Mouse (Mus musculus): ENCODE data around the gene Arhgap9.
"Not testable (repeated sequence)": the region's sequence is repeated elsewhere in the genome, so short reads cannot be mapped to it uniquely, and the experiment has no call there.

The Arhgap9 gene

DNA sequence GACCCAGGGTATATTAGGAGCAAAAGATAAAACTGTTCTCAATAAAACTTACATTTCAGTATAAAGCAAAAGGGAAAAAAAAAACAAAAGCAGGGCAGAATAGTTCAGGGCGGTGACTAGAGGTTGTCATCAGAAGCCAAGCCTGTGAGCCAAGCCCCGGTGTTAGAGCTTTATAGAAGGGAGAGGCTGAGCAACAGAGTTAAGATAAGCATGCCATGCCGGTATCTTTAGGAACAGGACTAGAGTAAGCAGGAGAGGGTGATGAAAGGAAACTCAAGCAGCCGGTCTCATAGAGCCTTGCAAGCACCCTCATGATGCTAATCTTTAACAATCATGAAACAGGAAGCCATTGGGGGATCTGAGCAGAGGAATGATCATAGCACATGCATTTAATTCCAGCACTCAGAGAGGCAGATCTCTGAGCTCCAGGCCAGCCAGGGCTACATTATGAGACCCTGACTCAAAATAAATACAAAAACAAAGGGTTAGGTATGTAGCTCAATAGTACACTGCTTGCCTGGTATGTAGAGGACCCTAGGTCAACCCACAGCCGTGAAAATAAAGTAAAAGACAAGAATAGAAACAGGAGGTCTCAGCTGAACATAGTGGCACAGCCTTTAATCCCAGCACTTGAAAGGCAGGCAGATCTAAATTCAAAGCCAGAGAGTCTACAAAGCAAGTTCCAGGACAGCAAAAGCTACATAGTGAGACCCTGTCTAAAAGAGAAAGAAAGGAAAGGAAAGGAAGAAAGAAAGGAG, 29.7 kb upstream of the Arhgap9 start:
- no peak for DNase-seq (ENCODE audit: extremely low spot score)

- DNase-seq (ENCODE audit: extremely low spot score), result no peak
Measured at GRCm38 (mm10) chr10:127292987-127293538, 28.7 kb upstream of the Arhgap9 start.

- DNase-seq (ENCODE audit: extremely low spot score), result no peak
Measured at GRCm38 (mm10) chr10:127293590-127294113, 28.1 kb upstream of the Arhgap9 start.

DNA sequence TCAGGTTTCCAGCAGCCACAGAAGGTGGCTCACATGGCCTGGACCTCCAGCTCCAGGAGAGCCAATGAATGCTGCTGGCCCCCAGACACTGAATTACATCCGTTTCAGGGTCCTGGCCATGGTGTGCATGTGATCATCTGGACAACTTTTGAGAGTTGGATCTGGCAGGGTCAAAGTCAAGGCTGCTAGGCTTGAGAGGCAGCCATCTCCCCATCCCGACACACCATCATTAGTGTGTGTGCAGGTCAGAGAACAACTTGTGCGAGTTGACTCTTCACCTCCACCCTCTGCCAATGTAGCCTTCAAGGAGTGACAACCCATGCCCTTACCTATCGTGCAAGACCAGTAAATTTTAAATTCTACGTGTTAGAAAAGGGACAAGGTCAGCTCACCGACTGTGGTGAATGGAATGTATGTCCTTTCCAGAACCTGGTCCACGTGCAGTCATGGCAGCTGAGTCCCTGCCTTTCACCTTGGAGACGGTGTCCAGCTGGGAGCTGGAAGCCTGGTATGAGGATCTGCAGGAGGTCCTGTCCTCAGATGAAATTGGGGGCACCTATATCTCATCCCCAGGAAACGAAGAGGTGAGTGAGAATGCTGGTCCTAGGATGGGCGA, 26.8 kb upstream of the Arhgap9 start:
- no peak for DNase-seq (ENCODE audit: extremely low spot score)

- no peak for DNase-seq (ENCODE audit: extremely low spot score)
Measured at GRCm38 (mm10) chr10:127295986-127296794, 25.6 kb upstream of the Arhgap9 start.

- DNase-seq (ENCODE audit: extremely low spot score), result no peak
Measured at GRCm38 (mm10) chr10:127297015-127297871, 24.5 kb upstream of the Arhgap9 start.

- no peak for DNase-seq (ENCODE audit: extremely low spot score)
Measured at GRCm38 (mm10) chr10:127300361-127300760, 21.4 kb upstream of the Arhgap9 start.

GRCm38 (mm10) chr10:127303136-127303535, 18.6 kb upstream of the Arhgap9 start:
- no peak for DNase-seq (ENCODE audit: extremely low spot score)

DNA sequence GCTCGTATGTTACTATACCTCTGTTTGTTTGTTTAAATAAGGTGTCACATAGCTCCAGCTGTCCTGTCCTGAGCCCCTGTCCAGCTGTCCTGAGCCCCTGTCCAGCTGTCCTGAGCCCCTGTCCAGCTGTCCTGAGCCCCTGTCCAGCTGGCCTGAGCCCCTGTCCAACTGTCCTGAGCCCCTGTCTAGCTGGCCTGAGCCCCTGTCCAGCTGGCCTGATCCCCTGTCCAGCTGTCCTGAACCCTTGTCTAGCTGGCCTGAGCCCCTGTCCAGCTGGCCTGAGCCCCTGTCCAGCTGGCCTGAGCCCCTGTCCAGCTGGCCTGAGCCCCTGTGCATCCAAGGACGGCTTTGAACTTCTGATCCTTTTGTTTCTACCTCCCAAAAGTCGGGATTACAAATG, 12.6 kb upstream of the Arhgap9 start:
- DNase-seq (ENCODE audit: extremely low spot score), result not testable (repeated sequence)

DNA sequence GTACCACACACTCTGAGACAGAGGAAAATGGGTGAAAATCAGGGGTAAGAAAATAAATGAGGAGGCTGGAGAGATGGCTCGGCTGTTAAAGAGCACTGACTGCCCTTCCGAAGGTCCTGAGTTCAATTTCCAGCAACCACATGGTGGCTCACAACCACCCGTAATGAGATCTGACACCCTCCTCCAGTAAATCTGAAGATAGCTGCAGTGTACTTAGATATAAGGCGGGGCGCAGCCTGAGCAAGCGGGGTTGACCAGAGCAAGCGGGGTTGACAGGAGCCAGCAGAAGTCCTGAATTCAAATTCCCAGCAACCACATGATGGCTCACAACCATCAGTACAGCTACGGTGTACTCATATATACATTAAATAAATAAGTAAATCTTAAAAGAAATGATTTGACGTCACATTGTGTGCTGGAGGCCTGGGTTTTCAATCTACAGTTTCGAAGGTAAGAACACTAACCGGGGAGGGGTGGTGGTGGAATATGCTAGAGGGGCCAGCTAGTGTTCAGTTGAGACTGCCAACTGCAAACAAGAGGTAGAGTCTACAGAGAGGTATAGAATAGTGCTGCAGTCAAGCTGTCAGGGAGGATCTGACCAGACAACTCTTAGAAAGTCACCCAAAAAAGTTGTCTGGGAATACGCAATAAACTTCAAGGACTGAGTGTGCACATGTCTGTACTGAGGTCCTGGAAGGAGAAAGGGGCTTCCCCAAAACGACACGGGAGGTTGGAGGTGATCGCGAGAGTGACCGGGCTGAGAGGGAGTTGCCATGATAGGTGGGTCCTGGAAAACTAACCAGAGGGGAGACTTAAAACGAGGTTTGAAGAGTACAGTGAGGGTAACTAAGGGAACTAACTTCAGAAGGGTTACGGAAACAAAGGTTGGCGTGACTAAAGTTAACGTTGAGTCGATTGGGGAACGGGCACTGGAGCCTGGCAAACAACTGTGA, 11.0 kb upstream of the Arhgap9 start:
- peak; percentile 66 for DNase-seq (ENCODE audit: extremely low spot score)

GRCm38 (mm10) chr10:127311476-127312355, 10.0 kb upstream of the Arhgap9 start, which contains the start of gene Mars:
Gene Mars (minus strand): TSS chr10:127311786.
- peak; percentile 94 for DNase-seq (ENCODE audit: extremely low spot score)

GRCm38 (mm10) chr10:127312356-127312676, 9.4 kb upstream of the Arhgap9 start:
- DNase-seq (ENCODE audit: extremely low spot score), result peak; percentile 89

DNA sequence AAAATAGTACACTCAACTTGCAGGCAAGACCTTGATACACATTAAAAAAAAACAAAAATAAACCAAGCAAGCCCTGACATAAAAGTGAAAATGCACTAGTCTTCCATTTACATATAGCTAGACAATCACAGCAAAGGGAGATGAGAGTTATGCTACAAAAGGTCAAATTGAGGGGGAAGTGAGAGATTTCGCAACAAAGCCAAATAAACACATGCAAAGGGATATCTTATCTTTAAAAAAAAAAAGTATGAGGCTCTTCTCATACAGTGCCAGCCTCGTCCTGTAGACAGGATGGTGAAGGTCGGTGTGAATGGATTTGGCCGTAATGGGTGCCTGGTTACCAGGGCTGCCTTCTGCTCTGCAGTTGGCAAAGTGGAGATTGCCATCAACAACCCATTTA, 8.9 kb upstream of the Arhgap9 start:
- no peak for DNase-seq (ENCODE audit: extremely low spot score)

DNA sequence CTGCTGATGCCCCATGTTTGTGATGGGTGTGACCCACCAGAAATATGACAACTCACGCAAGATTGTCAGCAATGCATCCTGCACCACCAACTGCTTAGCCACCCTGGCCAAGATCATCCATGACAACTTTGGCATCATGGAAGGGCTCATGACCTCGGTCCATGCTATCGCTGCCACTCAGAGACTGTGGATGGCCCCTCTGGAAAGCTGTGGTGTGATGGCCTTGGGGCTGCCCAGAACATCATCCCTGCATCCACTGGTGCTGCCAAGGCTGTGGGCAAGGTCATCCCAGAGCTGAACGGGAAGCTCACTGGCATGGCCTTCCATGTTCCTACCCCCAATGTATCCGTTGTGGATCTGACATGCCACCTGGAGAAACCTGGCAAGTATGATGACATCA, 8.2 kb upstream of the Arhgap9 start:
- not testable (repeated sequence) for DNase-seq (ENCODE audit: extremely low spot score)

GRCm38 (mm10) chr10:127314950-127315349, 6.8 kb upstream of the Arhgap9 start:
- DNase-seq (ENCODE audit: extremely low spot score), result not testable (repeated sequence)

DNA sequence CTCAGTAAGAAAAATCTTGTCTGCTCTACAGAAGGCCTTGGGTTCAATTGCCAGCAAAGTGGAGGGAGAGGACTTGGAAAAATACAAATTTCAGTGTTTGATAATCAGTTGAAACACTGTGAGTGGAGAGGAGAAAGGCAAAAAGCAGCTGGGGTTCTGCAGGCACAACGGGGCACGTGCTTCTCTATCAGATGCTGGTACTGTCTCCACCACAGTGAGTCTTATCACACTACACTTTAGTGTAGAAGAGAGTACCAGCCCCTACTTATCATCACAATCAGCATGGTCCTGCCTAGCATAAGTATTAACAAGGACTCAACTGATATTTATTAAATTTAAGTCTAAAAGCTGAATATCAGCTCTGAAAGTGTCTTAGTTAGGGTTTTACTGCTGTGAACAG, 4.5 kb upstream of the Arhgap9 start:
- DNase-seq (ENCODE audit: extremely low spot score), result no peak

DNA sequence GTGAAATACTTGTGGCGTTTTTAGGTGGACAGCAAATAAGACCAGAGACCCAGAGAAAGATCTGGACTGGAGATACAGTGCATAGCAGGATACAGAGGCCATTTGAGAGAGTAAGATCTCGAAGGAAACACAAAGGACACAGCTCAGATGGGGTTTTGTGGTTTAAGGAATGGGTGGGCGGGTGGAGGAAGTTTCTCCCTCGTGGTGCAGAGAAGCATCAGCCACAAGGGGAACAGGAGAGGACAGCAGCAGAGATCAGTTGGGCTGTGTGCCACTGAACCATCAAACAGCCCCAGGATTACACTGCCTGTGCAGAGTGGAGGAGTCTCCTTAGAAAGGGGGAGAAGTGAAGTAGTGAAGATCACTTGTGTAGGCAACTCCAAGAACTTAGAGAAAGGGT, 3.8 kb upstream of the Arhgap9 start:
- no peak for DNase-seq (ENCODE audit: extremely low spot score)

GRCm38 (mm10) chr10:127319969-127320368, 1.8 kb upstream of the Arhgap9 start:
- DNase-seq (ENCODE audit: extremely low spot score), result no peak

DNA sequence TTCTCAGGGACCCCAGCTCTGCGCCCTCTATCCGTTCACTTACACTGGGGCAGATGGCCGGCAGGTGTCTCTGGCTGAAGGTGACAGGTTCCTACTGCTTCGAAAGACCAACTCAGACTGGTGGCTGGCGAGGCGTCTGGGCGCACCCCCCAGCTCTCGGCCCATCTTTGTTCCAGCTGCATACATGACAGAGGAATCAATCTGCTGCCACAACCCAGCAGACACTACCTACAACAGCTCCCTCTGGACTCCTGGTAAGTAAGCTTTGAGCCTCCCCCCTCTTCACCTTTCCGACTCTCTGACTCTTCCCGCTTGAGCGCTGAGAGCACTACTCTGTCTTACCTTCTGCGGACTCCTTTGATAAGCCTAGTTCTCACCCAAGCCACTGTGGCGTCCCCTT, 414 bp downstream of the Arhgap9 start:
- DNase-seq (ENCODE audit: extremely low spot score), result no peak
